Mouse (Mus musculus) midbrain, embryonic 13.5 days (tissue): ENCODE measurements around the gene Rprd2. TPM values are rescaled to one million over a fixed set of nuclear protein-coding genes. Genes with fewer than 3 reads are reported as not detected.
"Not testable (repeated sequence)": the region's sequence is repeated elsewhere in the genome, so short reads cannot be mapped to it uniquely, and the experiment has no call there.

Experiments used
- ATAC-seq: fragments of 200-750 bp; cut with Nextera tagmentation; 2 replicates; pipeline ENCODE4 v1.8.0; 2017; ENCODE audit warnings: mild to moderate bottlenecking, moderate TSS enrichment, moderate library complexity
- H3K27ac ChIP-seq: fragments of 300-500 bp; sonication (generic); 2 replicates; pipeline ENCODE4 v1.5.1; 2015; ENCODE audit warnings: inconsistent platforms, mild to moderate bottlenecking, moderate library complexity
- H3K27me3 ChIP-seq: fragments of 300-500 bp; sonication (generic); 2 replicates; pipeline ENCODE4 v1.6.1; 2015; ENCODE audit warnings: mild to moderate bottlenecking, inconsistent platforms
- H3K36me3 ChIP-seq: fragments of 300-500 bp; sonication (generic); 2 replicates; pipeline ENCODE4 v1.6.1; 2015; ENCODE audit warnings: mild to moderate bottlenecking, inconsistent platforms
- H3K4me1 ChIP-seq: fragments of 300-500 bp; sonication (generic); replicated peaks from 2 replicates; pipeline ENCODE4 v1.6.1; 2015; ENCODE audit warnings: inconsistent platforms
- H3K4me2 ChIP-seq: fragments of 300-500 bp; sonication (generic); replicated peaks from 2 replicates; pipeline ENCODE4 v1.6.1; 2015; ENCODE audit warnings: moderate library complexity, mild to moderate bottlenecking, inconsistent platforms
- H3K4me3 ChIP-seq: fragments of 300-500 bp; sonication (generic); replicated peaks from 2 replicates; pipeline ENCODE4 v1.5.1; 2015; ENCODE audit warnings: mild to moderate bottlenecking, inconsistent platforms
- H3K9ac ChIP-seq: fragments of 300-500 bp; sonication (generic); replicated peaks from 2 replicates; pipeline ENCODE4 v1.6.1; 2015; ENCODE audit warnings: mild to moderate bottlenecking, inconsistent platforms
- H3K9me3 ChIP-seq: fragments of 300-500 bp; sonication (generic); 2 replicates; pipeline ENCODE4 v1.6.1; 2016; ENCODE audit warnings: mild to moderate bottlenecking, inconsistent platforms
- WGBS: fragments of 180-500 bp; shearing (Covaris S2); methylation state at CpG from one replicate; pipeline ENCODE4 v1.1.7; 2015; 5-methylcytosine and 5-hydroxymethylcytosine counted together
- polyA plus RNA-seq: library from polyadenylated mRNA; unstranded; fragments of >200 nt; fragmentation: Nextera tagmentation; extraction: Ambion mirVana; gene quantifications from 2 replicates; pipeline ENCODE4 v1.2.1, GENCODE M21; 2015

Gene Rprd2
- 24.8 and 25.0 TPM in 2 replicates for polyA plus RNA-seq

GRCm38 (mm10) chr3:95818571-95819288 lies at the start of gene Rprd2:
TSS of gene Rprd2 (minus strand) at chr3:95818863.
- peak within 1 kb of the TSS; percentile 96 for H3K9ac ChIP-seq

GRCm38 (mm10) chr3:95867408-95867807 lies 48.7 kb upstream of the Rprd2 start:
- Histone ChIP-seq H3K4me2 (no peak overlapping the region), H3K9me3 (no peaks in the 10 kb centered on the region), H3K27ac (no peak overlapping the region), H3K36me3 (peaks cover 56% of the 10 kb centered on the region), H3K9ac (no peak overlapping the region), H3K4me3 (no peak overlapping the region), H3K27me3 (no peaks in the 10 kb centered on the region), H3K4me1 (peaks cover 21% of the 10 kb centered on the region)
- 95% methylated on average over 2 of the region's 2 CpGs for WGBS
- ATAC-seq: no peak

More at GRCm38 (mm10) chr3:95818571-95819288, at the start of gene Rprd2:
- peak within 1 kb of the TSS; percentile 60 for H3K4me2 ChIP-seq
- H3K27me3 ChIP-seq: no peaks in the 10 kb centered on the region
- peaks cover 33% of the 10 kb centered on the region for H3K4me1 ChIP-seq
- ATAC-seq: peak; percentile 68
- WGBS: under 1% methylated on average over 60 of the region's 60 CpGs
- no peaks in the 10 kb centered on the region for H3K9me3 ChIP-seq
- H3K27ac ChIP-seq: peak within 1 kb of the TSS; percentile 100
- H3K36me3 ChIP-seq: no peaks in the 10 kb centered on the region
- H3K4me3 ChIP-seq: peak within 1 kb of the TSS; percentile 82

- no peak overlapping the region for H3K4me3 ChIP-seq
- no peaks in the 10 kb centered on the region for H3K9me3 ChIP-seq
- H3K9ac ChIP-seq: no peak overlapping the region
- peaks cover 15% of the 10 kb centered on the region for H3K4me1 ChIP-seq
- no peaks in the 10 kb centered on the region for H3K27me3 ChIP-seq
- ATAC-seq: no peak
- H3K4me2 ChIP-seq: no peak overlapping the region
- 92% methylated on average over 5 of the region's 5 CpGs for WGBS
- peaks cover 62% of the 10 kb centered on the region for H3K36me3 ChIP-seq
- H3K27ac ChIP-seq: no peak overlapping the region
Observed at GRCm38 (mm10) chr3:95866071-95866470, 47.4 kb upstream of the Rprd2 start.

- Histone ChIP-seq H3K27ac (no peak overlapping the region), H3K4me1 (peaks cover 10% of the 10 kb centered on the region), H3K27me3 (no peaks in the 10 kb centered on the region), H3K4me3 (no peak overlapping the region), H3K4me2 (no peak overlapping the region), H3K9ac (no peak overlapping the region), H3K9me3 (no peaks in the 10 kb centered on the region), H3K36me3 (peaks cover 62% of the 10 kb centered on the region)
- 91% methylated on average over 20 of the region's 20 CpGs for WGBS
- no peak for ATAC-seq
Observed at GRCm38 (mm10) chr3:95865571-95865970, 46.9 kb upstream of the Rprd2 start.

GRCm38 (mm10) chr3:95865050-95865449 lies 46.4 kb upstream of the Rprd2 start:
- Histone ChIP-seq H3K9me3 (no peaks in the 10 kb centered on the region), H3K4me1 (peaks cover 5% of the 10 kb centered on the region), H3K4me3 (no peak overlapping the region), H3K27me3 (no peaks in the 10 kb centered on the region), H3K4me2 (no peak overlapping the region), H3K9ac (no peak overlapping the region), H3K27ac (no peak overlapping the region), H3K36me3 (peaks cover 60% of the 10 kb centered on the region)
- ATAC-seq: no peak
- 95% methylated on average over 5 of the region's 5 CpGs for WGBS

- H3K4me3 ChIP-seq: no peak overlapping the region
- H3K27me3 ChIP-seq: no peaks in the 10 kb centered on the region
- peaks cover 47% of the 10 kb centered on the region for H3K36me3 ChIP-seq
- no peak overlapping the region for H3K4me2 ChIP-seq
- ATAC-seq: no peak
- no peak overlapping the region for H3K9ac ChIP-seq
- 87% methylated on average over 7 of the region's 7 CpGs for WGBS
- H3K4me1 ChIP-seq: no peaks in the 10 kb centered on the region
- H3K9me3 ChIP-seq: no peaks in the 10 kb centered on the region
- no peak overlapping the region for H3K27ac ChIP-seq
Observed at GRCm38 (mm10) chr3:95863578-95863977, 44.9 kb upstream of the Rprd2 start.

- H3K27me3 ChIP-seq: no peaks in the 10 kb centered on the region
- no peak overlapping the region for H3K4me2 ChIP-seq
- peaks cover 35% of the 10 kb centered on the region for H3K36me3 ChIP-seq
- no peak overlapping the region for H3K27ac ChIP-seq
- peak; percentile 66; the same call in 1 of the 2 replicates for ATAC-seq
- WGBS: 33% methylated on average over 2 of the region's 2 CpGs
- no peaks in the 10 kb centered on the region for H3K9me3 ChIP-seq
- no peaks in the 10 kb centered on the region for H3K4me1 ChIP-seq
- H3K4me3 ChIP-seq: no peak overlapping the region
- H3K9ac ChIP-seq: no peak overlapping the region
Observed at GRCm38 (mm10) chr3:95861796-95862195, 43.1 kb upstream of the Rprd2 start.

GRCm38 (mm10) chr3:95861216-95861615 lies 42.6 kb upstream of the Rprd2 start:
- Histone ChIP-seq H3K4me2 (no peak overlapping the region), H3K27me3 (no peaks in the 10 kb centered on the region), H3K9ac (no peak overlapping the region), H3K4me3 (no peak overlapping the region), H3K9me3 (no peaks in the 10 kb centered on the region), H3K36me3 (peaks cover 33% of the 10 kb centered on the region), H3K4me1 (no peaks in the 10 kb centered on the region; the same call in 1 of the 2 replicates), H3K27ac (no peak overlapping the region)
- 78% methylated on average over 10 of the region's 10 CpGs for whole genome bisulfite sequencing
- ATAC-seq: no peak

- WGBS: 90% methylated on average over 3 of the region's 3 CpGs
- Histone ChIP-seq H3K27ac (no peak overlapping the region), H3K27me3 (no peaks in the 10 kb centered on the region), H3K9me3 (no peaks in the 10 kb centered on the region), H3K9ac (no peak overlapping the region), H3K4me2 (no peak overlapping the region), H3K36me3 (peaks cover 28% of the 10 kb centered on the region), H3K4me3 (no peak overlapping the region), H3K4me1 (no peaks in the 10 kb centered on the region; the same call in 1 of the 2 replicates)
- no peak for ATAC-seq
Observed at GRCm38 (mm10) chr3:95860323-95860722, 41.7 kb upstream of the Rprd2 start.

GRCm38 (mm10) chr3:95858278-95858677 lies 39.6 kb upstream of the Rprd2 start:
- not testable (repeated sequence) for H3K9me3 ChIP-seq, H3K4me2 ChIP-seq, H3K4me3 ChIP-seq, H3K9ac ChIP-seq, ATAC-seq, H3K27ac ChIP-seq, H3K27me3 ChIP-seq, H3K4me1 ChIP-seq
- peaks cover 15% of the 10 kb centered on the region for H3K36me3 ChIP-seq
- 84% methylated on average over 3 of the region's 3 CpGs for WGBS

GRCm38 (mm10) chr3:95857050-95857449 lies 38.4 kb upstream of the Rprd2 start:
- H3K27me3 ChIP-seq, H3K27ac ChIP-seq, H3K4me1 ChIP-seq, H3K4me2 ChIP-seq, H3K9ac ChIP-seq, H3K4me3 ChIP-seq, H3K9me3 ChIP-seq, ATAC-seq: not testable (repeated sequence)
- H3K36me3 ChIP-seq: peaks cover 19% of the 10 kb centered on the region
- WGBS: 95% methylated on average over 1 of the region's 1 CpGs

GRCm38 (mm10) chr3:95856115-95856514 lies 37.5 kb upstream of the Rprd2 start:
- Histone ChIP-seq H3K4me3 (peak overlapping the region; percentile 93), H3K9ac (peak overlapping the region; percentile 81), H3K4me1 (peaks cover 9% of the 10 kb centered on the region), H3K27ac (peak overlapping the region; percentile 56), H3K27me3 (no peaks in the 10 kb centered on the region), H3K36me3 (peaks cover 21% of the 10 kb centered on the region), H3K9me3 (no peaks in the 10 kb centered on the region), H3K4me2 (peak overlapping the region; percentile 87)
- 26% methylated on average over 7 of the region's 7 CpGs for WGBS
- ATAC-seq: no peak
